ENCODE assay signal across 10 mouse cellular contexts in genomic region chr5:118065516-118066255, GRCm38 (mm10). TPM values are rescaled to one million over a fixed set of nuclear protein-coding genes. Genes with fewer than 3 reads are reported as not detected.
A peak's percentile ranks its signal among the peaks of the same experiment; 100 is the strongest.
DNase-seq lines count a peak whose midpoint lies in the region; ATAC-seq and TF ChIP-seq lines count a peak whose summit lies in the region.
"Had no signal": no experiment of that assay in that cellular context is flagged by ENCODE, and none has a peak within 500 bp of the region (broad histone marks: within the 10 kb centered on the region; RNA-seq: fewer than 3 reads in every experiment).

No protein-coding gene starts in this region.

- no peak overlapping the region for H3K4me2 ChIP-seq in kidney, embryonic 14.5 days (replicated peaks; ENCODE audit: low read depth, low read length)
- H3K4me2 ChIP-seq: embryonic facial prominence, embryonic 12.5 days had no signal

- H3K36me3 ChIP-seq in kidney, embryonic 14.5 days (ENCODE audit: control insufficient read depth, insufficient read depth, low read length) = peaks cover 37% of the 10 kb centered on the region

- H3K9ac ChIP-seq in kidney, embryonic 14.5 days (ENCODE audit: low read depth, low read length) = no peak overlapping the region
- H3K9ac ChIP-seq: embryonic facial prominence, embryonic 12.5 days had no signal

- POLR2A ChIA-PET in Patski (lab: Charles Lee) = no interaction called here

- DNase-seq in adrenal gland, adult 2 months = peak; percentile 68
- no peak for DNase-seq in adrenal gland, adult 18-20 months (ENCODE audit: low spot score in 2 of 2)
- DNase-seq in Patski (ENCODE audit: low read depth, low spot score) = no peak
- DNase-seq in heart, adult 9 months (ENCODE audit: low spot score in 2 of 2) = peak; percentile 47 to 74
- DNase-seq in gastrocnemius, postnatal 25 days = no peak
- DNase-seq in c-Kit-positive CD71-positive TER-119-positive erythroid progenitor cells, embryonic 14.5 days (ENCODE audit: low spot score) = no peak

- H3K4me3 ChIP-seq in kidney, embryonic 14.5 days (ENCODE audit: low read length) = no peak overlapping the region
- H3K4me3 ChIP-seq: embryonic facial prominence, embryonic 12.5 days; myocyte had no signal

- H3K27ac ChIP-seq in kidney, embryonic 14.5 days (ENCODE audit: low read depth, low read length) = peak overlapping the region; percentile 87
- H3K27ac ChIP-seq: embryonic facial prominence, embryonic 12.5 days had no signal

- in situ Hi-C loops in Patski (cut with MboI; ENCODE audit: low pct_unique_long_range_greater_than_20kb) = no loop called here

- ATAC-seq in Patski = peak; percentile 3
- no peak for ATAC-seq in kidney, embryonic 14.5 days (ENCODE audit: low FRiP score, low TSS enrichment)
- ATAC-seq in megakaryocyte progenitor cell, adult 5-6 weeks (replicated peaks; ENCODE audit: poor library complexity) = no peak

- TF ChIP-seq CTCF in Patski (IDR thresholded peaks at IDR 0.05) = no peak

- no peaks in the 10 kb centered on the region for H3K27me3 ChIP-seq in Patski
- H3K27me3 ChIP-seq in kidney, embryonic 14.5 days (ENCODE audit: control insufficient read depth, insufficient read depth, low read length) = no peaks in the 10 kb centered on the region
- H3K27me3 ChIP-seq: embryonic facial prominence, embryonic 12.5 days had no signal

- H3K4me1 ChIP-seq in kidney, embryonic 14.5 days (ENCODE audit: control insufficient read depth, insufficient read depth, low read length) = 0 out of 2 replicates have a peak, but pooled peaks cover 3% of the 10 kb centered on the region
- H3K4me1 ChIP-seq: embryonic facial prominence, embryonic 12.5 days had no signal

- WGBS in kidney, embryonic 14.5 days = 80% methylated on average over 19 of the region's 19 CpGs

- CTCF ChIA-PET in Patski (lab: Charles Lee) = interaction anchor here (1.4 to 7.5 kb wide), 9 partner anchors 10 to 64 kb away, joined by 3 to 117 read pairs (median 8); no protein-coding TSS in a partner anchor

- no peaks in the 10 kb centered on the region for H3K9me3 ChIP-seq in kidney, embryonic 14.5 days (ENCODE audit: control insufficient read depth, low read length)
- H3K9me3 ChIP-seq: embryonic facial prominence, embryonic 12.5 days had no signal

RNA-seq across cellular contexts. Expression of gene Tesc, which starts 38.1 kb away (rescaled TPM):
- 100 to 1,000 TPM; 109 to 185 TPM for total RNA-seq in adrenal gland, adult 2 months (2021)
- 737 and 1,088 TPM in 2 replicates for polyA plus RNA-seq in adrenal gland, adult 2 months (2012; rRNA removed)
- total RNA-seq in adrenal gland, adult 18-20 months (2021) = 100 to 1,000 TPM; 149 to 166 TPM
- polyA plus RNA-seq in Patski (2021) = 29.5 TPM
- 10.1 and 12.3 TPM in 2 replicates for polyA plus RNA-seq in kidney, embryonic 14.5 days (2014; fragmentation: Nextera tagmentation; extraction: Ambion mirVana)
- 1 to 10 TPM in 1 of 2 experiments, under 1 TPM in 1; 0.28 to 1.0 TPM for total RNA-seq in gastrocnemius, postnatal 25 days (2021)
- total RNA-seq in megakaryocyte progenitor cell, adult 5-6 weeks (2015) = 0.25 and 0.42 TPM in 2 replicates
- not detected in 2 replicates for total RNA-seq in megakaryocyte progenitor cell, adult 5-6 weeks (2017)

Comparison
In these comparisons a context has a peak if more than half of its experiments do, and no peak if none do; other contexts are left out.
1. DNase-seq: peak in adrenal gland, adult 2 months (single experiment) and heart, adult 9 months (2 of 2); none in adrenal gland, adult 18-20 months (0 of 2), Patski (single experiment), gastrocnemius, postnatal 25 days (single experiment) and c-Kit-positive CD71-positive TER-119-positive erythroid progenitor cells, embryonic 14.5 days (single experiment).
2. RNA of gene Tesc, which starts 38.1 kb away (total RNA-seq): 109 to 185 TPM in adrenal gland, adult 2 months and 149 to 166 TPM in adrenal gland, adult 18-20 months; 0.28 to 1.0 TPM in gastrocnemius, postnatal 25 days and 0.25 to 0.42 TPM in megakaryocyte progenitor cell, adult 5-6 weeks; every median in the first group is over 10 times any median in the second.